Mouse (Mus musculus) heart, embryonic 14.5 days (tissue): ENCODE results near the gene Slc25a48. TPM values are rescaled to one million over a fixed set of nuclear protein-coding genes. Genes with fewer than 3 reads are reported as not detected.

Experiments used
- ATAC-seq: fragments of 200-750 bp; cut with Nextera tagmentation; 2 replicates; pipeline ENCODE4 v1.8.0; 2017; ENCODE audit warnings: low read depth, moderate TSS enrichment; ENCODE audit not compliant: insufficient number of reproducible peaks, insufficient read depth, low FRiP score
- H3K27ac ChIP-seq, 2 experiments: fragments of 200-500 bp in 1 of 2; fragments of 300-500 bp in 1 of 2; sonication (generic) in 1 of 2; replicated peaks in 1 of 2; 2 replicates each; pipeline ENCODE4 v1.5.1; 2012 to 2014; ENCODE audit warnings: low read depth in 2 of 2, low read length in 2 of 2, control low read depth in 1 of 2, mild to moderate bottlenecking in 1 of 2, mixed read lengths in 1 of 2; ENCODE audit not compliant: control insufficient read depth in 1 of 2, insufficient read depth in 1 of 2
- H3K27me3 ChIP-seq: fragments of 300-500 bp; sonication (generic); 2 replicates; pipeline ENCODE4 v1.6.1; 2014; ENCODE audit warnings: mild to moderate bottlenecking, low read length, control low read depth; ENCODE audit not compliant: control insufficient read depth, insufficient read depth
- H3K36me3 ChIP-seq: fragments of 300-500 bp; sonication (generic); 2 replicates; pipeline ENCODE4 v1.6.1; 2014; ENCODE audit warnings: mild to moderate bottlenecking, control low read depth, low read length, mixed read lengths; ENCODE audit not compliant: control insufficient read depth, insufficient read depth
- H3K4me1 ChIP-seq, 2 experiments: fragments of 200-500 bp in 1 of 2; fragments of 300-500 bp in 1 of 2; sonication (generic) in 1 of 2; 2 replicates each; pipeline ENCODE4 v1.6.1; 2012 to 2014; ENCODE audit warnings: low read length in 2 of 2, control low read depth in 1 of 2, mixed read lengths in 1 of 2; ENCODE audit not compliant: control insufficient read depth in 2 of 2, insufficient read depth in 2 of 2
- H3K4me2 ChIP-seq: fragments of 300-500 bp; sonication (generic); 2 replicates; pipeline ENCODE4 v1.6.1; 2014; ENCODE audit warnings: mild to moderate bottlenecking, low read length
- H3K4me3 ChIP-seq, 2 experiments: fragments of 200-500 bp in 1 of 2; fragments of 300-500 bp in 1 of 2; sonication (generic) in 1 of 2; 2 replicates each; pipeline ENCODE4 v1.5.1; 2012 to 2014; ENCODE audit warnings: low read length in 2 of 2, mild to moderate bottlenecking in 2 of 2, control low read depth in 1 of 2, low read depth in 1 of 2, moderate library complexity in 1 of 2; ENCODE audit not compliant: control insufficient read depth in 1 of 2, insufficient read depth in 1 of 2
- H3K9ac ChIP-seq: fragments of 300-500 bp; sonication (generic); 2 replicates; pipeline ENCODE4 v1.6.1; 2014; ENCODE audit warnings: mild to moderate bottlenecking, low read length
- H3K9me3 ChIP-seq: fragments of 300-500 bp; sonication (generic); 2 replicates; pipeline ENCODE4 v1.6.1; 2016; ENCODE audit warnings: low read length, control low read depth; ENCODE audit not compliant: control insufficient read depth
- WGBS: fragments of 180-500 bp; shearing (Covaris S2); extraction: QIAGEN DNeasy Blood & Tissue Kit; methylation state at CpG from one replicate; pipeline ENCODE4 v1.1.7; 2014; 5-methylcytosine and 5-hydroxymethylcytosine counted together
- polyA plus RNA-seq: library from polyadenylated mRNA; unstranded; fragments of >200 nt; fragmentation: Nextera tagmentation; extraction: Ambion mirVana; gene quantifications from 2 replicates; pipeline ENCODE4 v1.2.1, GENCODE M21; 2014

The Slc25a48 gene
- polyA plus RNA-seq, 1 experiment from 2014 or later, result not detected

DNA sequence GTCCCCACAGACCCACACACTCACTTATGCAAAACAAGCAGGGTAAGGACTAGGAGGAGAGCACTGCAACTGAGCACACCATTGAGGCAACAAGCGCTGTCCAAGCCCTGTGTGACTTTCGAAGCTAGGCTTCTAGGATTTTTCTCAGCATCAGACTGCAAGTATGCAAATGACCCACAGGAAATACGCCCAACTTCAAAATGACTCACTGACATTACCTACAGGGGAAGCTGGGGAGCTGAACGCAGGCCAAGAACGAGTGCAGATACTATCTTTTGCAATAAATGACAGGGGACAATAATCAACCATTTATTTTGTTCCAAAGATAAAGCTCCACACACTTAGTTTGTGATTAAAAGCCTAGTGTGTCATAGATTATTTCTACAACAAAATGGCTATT is 49.9 kb downstream of the Slc25a48 start:
- ATAC-seq, result no peak
- H3K9ac ChIP-seq, result no peak overlapping the region
- H3K4me2 ChIP-seq, result no peak overlapping the region
- no peaks in the 10 kb centered on the region for H3K36me3 ChIP-seq
- no peaks in the 10 kb centered on the region for H3K27me3 ChIP-seq
- peaks cover 3% of the 10 kb centered on the region; the same call in 1 of the 2 replicates for H3K9me3 ChIP-seq
- no peak overlapping the region for H3K27ac ChIP-seq
- no peaks in the 10 kb centered on the region for H3K4me1 ChIP-seq
- WGBS, result 55% methylated on average over 5 of the region's 5 CpGs
- H3K4me3 ChIP-seq, result no peak overlapping the region

GRCm38 (mm10) chr13:56494440-56494839 is 56.3 kb downstream of the Slc25a48 start:
- H3K9ac ChIP-seq, result no peak overlapping the region
- 63% methylated on average over 3 of the region's 3 CpGs for WGBS
- no peak for ATAC-seq
- H3K4me3 ChIP-seq, result no peak overlapping the region
- no peaks in the 10 kb centered on the region for H3K36me3 ChIP-seq
- no peak overlapping the region for H3K4me2 ChIP-seq
- H3K4me1 ChIP-seq, result no peaks in the 10 kb centered on the region; a peak in 1 of 4 replicates
- no peaks in the 10 kb centered on the region for H3K27me3 ChIP-seq
- peaks cover 5% of the 10 kb centered on the region for H3K9me3 ChIP-seq
- no peak overlapping the region for H3K27ac ChIP-seq

DNA sequence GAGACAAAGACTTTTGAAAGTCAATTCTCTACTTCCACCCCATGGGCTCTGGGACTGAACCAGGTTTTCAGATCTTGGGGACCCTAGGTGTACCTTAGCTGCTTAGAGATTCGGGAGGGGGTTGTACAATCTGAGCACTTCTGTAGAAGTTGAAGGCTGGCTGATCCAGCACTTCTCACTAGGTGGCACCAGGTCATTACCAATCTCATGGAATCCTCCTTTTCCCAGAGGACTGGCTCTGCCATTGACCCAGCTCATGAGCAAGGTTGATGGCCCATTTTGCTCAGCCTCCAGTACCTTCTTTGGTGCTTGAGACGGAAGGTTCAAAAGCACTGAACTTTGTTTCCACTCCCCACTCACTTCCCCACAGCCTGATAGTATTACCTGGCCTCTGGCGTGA is 62.0 kb downstream of the Slc25a48 start:
- Histone ChIP-seq H3K4me1 (no peaks in the 10 kb centered on the region), H3K4me2 (no peak overlapping the region), H3K9me3 (peaks cover 2% of the 10 kb centered on the region; the same call in 1 of the 2 replicates), H3K9ac (no peak overlapping the region), H3K36me3 (no peaks in the 10 kb centered on the region), H3K27ac (no peak overlapping the region), H3K27me3 (0 out of 2 replicates have a peak, but pooled peaks cover 4% of the 10 kb centered on the region), H3K4me3 (no peak overlapping the region)
- ATAC-seq, result no peak
- WGBS, result 63% methylated on average over 3 of the region's 3 CpGs

DNA sequence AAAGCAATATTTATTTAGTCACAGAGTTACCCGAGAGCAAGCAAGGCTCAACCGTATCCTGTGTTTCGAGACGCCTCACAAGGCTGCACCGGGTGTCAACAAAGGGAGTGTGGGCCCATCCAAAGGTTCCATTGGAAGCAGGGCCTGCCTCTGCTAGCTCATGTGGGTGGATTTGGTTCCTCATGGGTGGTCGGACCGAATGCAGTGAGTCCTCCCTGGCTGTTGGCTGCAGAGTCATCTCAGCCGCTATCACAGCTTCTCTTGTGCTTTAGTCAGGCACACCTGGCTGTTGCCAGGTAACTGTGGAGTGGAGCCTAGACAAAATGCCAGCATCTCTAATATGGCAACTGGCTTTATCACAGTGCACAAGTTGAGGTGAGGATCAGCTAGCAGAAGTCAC is 62.5 kb downstream of the Slc25a48 start:
- 86% methylated on average over 8 of the region's 8 CpGs for WGBS

DNA sequence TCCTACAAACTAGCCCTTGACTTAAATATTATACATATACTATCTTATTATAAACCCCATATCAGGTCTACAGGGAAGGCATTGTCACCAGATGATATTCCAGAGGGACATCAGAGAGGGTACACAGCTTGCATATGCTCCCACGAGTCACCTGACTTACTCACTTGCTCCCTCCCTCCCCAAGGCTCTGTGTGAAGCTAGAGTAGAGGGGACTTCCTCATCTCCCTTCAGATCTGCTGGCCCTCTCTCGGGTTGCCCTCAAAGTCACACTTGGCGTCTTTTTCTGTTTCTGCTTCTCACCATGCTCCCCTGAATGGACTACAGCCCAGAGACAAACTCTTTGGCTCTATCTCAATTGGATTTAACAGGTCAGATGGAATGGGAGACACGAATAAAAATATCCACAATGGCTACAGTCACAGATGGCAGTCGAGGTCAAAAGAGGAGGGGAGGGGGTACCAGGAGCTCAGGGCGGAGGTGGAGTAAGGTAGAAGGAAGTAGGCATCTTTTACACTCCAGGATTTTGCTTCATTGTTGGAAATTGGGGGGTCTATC is 63.8 kb downstream of the Slc25a48 start:
- no peak overlapping the region for H3K4me3 ChIP-seq
- 54% methylated on average over 6 of the region's 6 CpGs for WGBS

More for the DNA sequence above, 62.5 kb downstream of the Slc25a48 start:
- H3K4me3 ChIP-seq, result no peak overlapping the region
- peaks cover 2% of the 10 kb centered on the region; the same call in 1 of the 2 replicates for H3K9me3 ChIP-seq
- H3K9ac ChIP-seq, result no peak overlapping the region
- H3K27me3 ChIP-seq, result 0 out of 2 replicates have a peak, but pooled peaks cover 4% of the 10 kb centered on the region
- H3K27ac ChIP-seq, result no peak overlapping the region
- no peak for ATAC-seq
- H3K4me2 ChIP-seq, result no peak overlapping the region
- H3K4me1 ChIP-seq, result no peaks in the 10 kb centered on the region
- H3K36me3 ChIP-seq, result no peaks in the 10 kb centered on the region

GRCm38 (mm10) chr13:56506871-56507496 is 68.8 kb downstream of the Slc25a48 start:
- no peak overlapping the region for H3K4me3 ChIP-seq
- H3K36me3 ChIP-seq, result no peaks in the 10 kb centered on the region
- WGBS, result 74% methylated on average over 6 of the region's 6 CpGs
- 0 out of 2 replicates have a peak, but pooled peaks cover 4% of the 10 kb centered on the region for H3K27me3 ChIP-seq
- no peak overlapping the region for H3K4me2 ChIP-seq
- H3K9ac ChIP-seq, result no peak overlapping the region
- ATAC-seq, result no peak
- H3K4me1 ChIP-seq, result no peaks in the 10 kb centered on the region
- H3K9me3 ChIP-seq, result no peaks in the 10 kb centered on the region
- no peak overlapping the region for H3K27ac ChIP-seq

More for the DNA sequence above, 63.8 kb downstream of the Slc25a48 start:
- no peak overlapping the region for H3K4me2 ChIP-seq
- H3K9ac ChIP-seq, result no peak overlapping the region
- no peaks in the 10 kb centered on the region for H3K4me1 ChIP-seq
- no peak overlapping the region for H3K27ac ChIP-seq
- 0 out of 2 replicates have a peak, but pooled peaks cover 4% of the 10 kb centered on the region for H3K27me3 ChIP-seq
- H3K36me3 ChIP-seq, result no peaks in the 10 kb centered on the region
- peaks cover 2% of the 10 kb centered on the region; the same call in 1 of the 2 replicates for H3K9me3 ChIP-seq
- no peak for ATAC-seq

DNA sequence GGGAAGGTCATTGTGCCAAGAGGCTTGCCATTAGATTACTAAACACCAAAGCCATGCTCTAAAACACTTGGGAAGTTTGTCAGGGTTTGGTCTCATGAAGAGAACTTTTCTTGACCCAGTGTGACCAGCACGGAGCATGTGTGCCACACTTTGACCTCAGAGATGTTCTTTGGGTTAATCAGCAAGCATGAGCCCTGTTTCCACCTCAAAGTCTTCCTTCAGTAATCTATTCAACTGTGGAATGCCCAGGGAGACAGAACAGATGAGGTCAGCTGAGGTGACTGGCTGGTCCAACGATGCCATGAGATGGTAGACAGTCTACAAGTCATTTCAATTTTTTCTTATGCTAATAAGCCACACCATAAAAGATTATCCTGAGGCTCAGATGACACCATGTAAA is 71.6 kb downstream of the Slc25a48 start:
- H3K4me3 ChIP-seq, result no peak overlapping the region
- ATAC-seq, result no peak
- H3K4me1 ChIP-seq, result no peaks in the 10 kb centered on the region
- no peaks in the 10 kb centered on the region for H3K9me3 ChIP-seq
- no peak overlapping the region for H3K4me2 ChIP-seq
- no peaks in the 10 kb centered on the region for H3K36me3 ChIP-seq
- WGBS, result 81% methylated on average over 2 of the region's 2 CpGs
- no peak overlapping the region for H3K9ac ChIP-seq
- no peak overlapping the region for H3K27ac ChIP-seq
- H3K27me3 ChIP-seq, result no peaks in the 10 kb centered on the region
